Mouse (Mus musculus) heart, embryonic 14.5 days (tissue): ENCODE measurements around the gene Snx30. TPM values are rescaled to one million over a fixed set of nuclear protein-coding genes. Genes with fewer than 3 reads are reported as not detected.
A peak's percentile ranks its signal among the peaks of the same experiment; 100 is the strongest.

Experiments used
- ATAC-seq: fragments of 200-750 bp; cut with Nextera tagmentation; 2 replicates; pipeline ENCODE4 v1.8.0; 2017; ENCODE audit warnings: low read depth, moderate TSS enrichment; ENCODE audit not compliant: insufficient number of reproducible peaks, insufficient read depth, low FRiP score
- H3K27ac ChIP-seq, 2 experiments: fragments of 200-500 bp in 1 of 2; fragments of 300-500 bp in 1 of 2; sonication (generic) in 1 of 2; replicated peaks in 1 of 2; 2 replicates each; pipeline ENCODE4 v1.5.1; 2012 to 2014; ENCODE audit warnings: low read depth in 2 of 2, low read length in 2 of 2, control low read depth in 1 of 2, mild to moderate bottlenecking in 1 of 2, mixed read lengths in 1 of 2; ENCODE audit not compliant: control insufficient read depth in 1 of 2, insufficient read depth in 1 of 2
- H3K27me3 ChIP-seq: fragments of 300-500 bp; sonication (generic); 2 replicates; pipeline ENCODE4 v1.6.1; 2014; ENCODE audit warnings: mild to moderate bottlenecking, low read length, control low read depth; ENCODE audit not compliant: control insufficient read depth, insufficient read depth
- H3K36me3 ChIP-seq: fragments of 300-500 bp; sonication (generic); 2 replicates; pipeline ENCODE4 v1.6.1; 2014; ENCODE audit warnings: mild to moderate bottlenecking, control low read depth, low read length, mixed read lengths; ENCODE audit not compliant: control insufficient read depth, insufficient read depth
- H3K4me1 ChIP-seq, 2 experiments: fragments of 200-500 bp in 1 of 2; fragments of 300-500 bp in 1 of 2; sonication (generic) in 1 of 2; 2 replicates each; pipeline ENCODE4 v1.6.1; 2012 to 2014; ENCODE audit warnings: low read length in 2 of 2, control low read depth in 1 of 2, mixed read lengths in 1 of 2; ENCODE audit not compliant: control insufficient read depth in 2 of 2, insufficient read depth in 2 of 2
- H3K4me2 ChIP-seq: fragments of 300-500 bp; sonication (generic); 2 replicates; pipeline ENCODE4 v1.6.1; 2014; ENCODE audit warnings: mild to moderate bottlenecking, low read length
- H3K4me3 ChIP-seq, 2 experiments: fragments of 200-500 bp in 1 of 2; fragments of 300-500 bp in 1 of 2; sonication (generic) in 1 of 2; 2 replicates each; pipeline ENCODE4 v1.5.1; 2012 to 2014; ENCODE audit warnings: low read length in 2 of 2, mild to moderate bottlenecking in 2 of 2, control low read depth in 1 of 2, low read depth in 1 of 2, moderate library complexity in 1 of 2; ENCODE audit not compliant: control insufficient read depth in 1 of 2, insufficient read depth in 1 of 2
- H3K9ac ChIP-seq: fragments of 300-500 bp; sonication (generic); 2 replicates; pipeline ENCODE4 v1.6.1; 2014; ENCODE audit warnings: mild to moderate bottlenecking, low read length
- H3K9me3 ChIP-seq: fragments of 300-500 bp; sonication (generic); 2 replicates; pipeline ENCODE4 v1.6.1; 2016; ENCODE audit warnings: low read length, control low read depth; ENCODE audit not compliant: control insufficient read depth
- WGBS: fragments of 180-500 bp; shearing (Covaris S2); extraction: QIAGEN DNeasy Blood & Tissue Kit; methylation state at CpG from one replicate; pipeline ENCODE4 v1.1.7; 2014; 5-methylcytosine and 5-hydroxymethylcytosine counted together
- polyA plus RNA-seq: library from polyadenylated mRNA; unstranded; fragments of >200 nt; fragmentation: Nextera tagmentation; extraction: Ambion mirVana; gene quantifications from 2 replicates; pipeline ENCODE4 v1.2.1, GENCODE M21; 2014

The Snx30 gene
- polyA plus RNA-seq, 1 experiment from 2014 or later, result 6.6 TPM

- Histone ChIP-seq H3K4me2 (peak overlapping the region; percentile 4), H3K27ac (peak overlapping the region; percentile 0 to 61), H3K27me3 (no peaks in the 10 kb centered on the region), H3K9me3 (no peaks in the 10 kb centered on the region), H3K4me1 (peaks cover 2 to 14% of the 10 kb centered on the region in 2 experiments; a peak in 3 of 4 replicates), H3K4me3 (no peak overlapping the region), H3K9ac (no peak overlapping the region), H3K36me3 (peaks cover 8% of the 10 kb centered on the region; the same call in 1 of the 2 replicates)
- ATAC-seq, result no peak
- WGBS, result 50% methylated on average over 7 of the region's 7 CpGs
Observed at GRCm38 (mm10) chr4:59764950-59765349, 40.7 kb upstream of the Snx30 start.

GRCm38 (mm10) chr4:59765385-59766005 is 40.1 kb upstream of the Snx30 start:
- 34% methylated on average over 7 of the region's 7 CpGs for WGBS
- H3K27ac ChIP-seq, result peak overlapping the region; percentile 0 to 61; a peak in 3 of 4 replicates
- no peak overlapping the region for H3K9ac ChIP-seq
- no peaks in the 10 kb centered on the region for H3K27me3 ChIP-seq
- H3K4me1 ChIP-seq, result peaks cover 2 to 14% of the 10 kb centered on the region in 2 experiments; a peak in 3 of 4 replicates
- no peaks in the 10 kb centered on the region for H3K9me3 ChIP-seq
- peak overlapping the region; percentile 4 for H3K4me2 ChIP-seq
- ATAC-seq, result peak; percentile 47; the same call in 1 of the 2 replicates
- peaks cover 13% of the 10 kb centered on the region for H3K36me3 ChIP-seq
- H3K4me3 ChIP-seq, result no peak overlapping the region

GRCm38 (mm10) chr4:59767717-59768116 is 37.9 kb upstream of the Snx30 start:
- no peak for ATAC-seq
- WGBS, result 68% methylated on average over 2 of the region's 2 CpGs

GRCm38 (mm10) chr4:59772171-59772879 is 33.3 kb upstream of the Snx30 start:
- Histone ChIP-seq H3K27ac (peak overlapping the region; percentile 4 to 27; a peak in 1 of 4 replicates), H3K4me3 (no peak overlapping the region), H3K9me3 (no peaks in the 10 kb centered on the region), H3K4me2 (no peak overlapping the region), H3K36me3 (peaks cover 59% of the 10 kb centered on the region), H3K4me1 (peaks cover 4 to 7% of the 10 kb centered on the region in 2 experiments; a peak in 2 of 4 replicates), H3K27me3 (no peaks in the 10 kb centered on the region), H3K9ac (peak overlapping the region; percentile 11; the same call in 1 of the 2 replicates)
- no peak for ATAC-seq
- 57% methylated on average over 17 of the region's 17 CpGs for WGBS

More at GRCm38 (mm10) chr4:59767717-59768116, 37.9 kb upstream of the Snx30 start:
- H3K9me3 ChIP-seq, result no peaks in the 10 kb centered on the region
- H3K4me1 ChIP-seq, result peaks cover 4 to 16% of the 10 kb centered on the region in 2 experiments; a peak in 3 of 4 replicates
- H3K4me2 ChIP-seq, result no peak overlapping the region
- H3K4me3 ChIP-seq, result no peak overlapping the region
- H3K9ac ChIP-seq, result no peak overlapping the region
- no peaks in the 10 kb centered on the region for H3K27me3 ChIP-seq
- H3K27ac ChIP-seq, result no peak overlapping the region
- H3K36me3 ChIP-seq, result peaks cover 31% of the 10 kb centered on the region

GRCm38 (mm10) chr4:59777828-59778227 is 27.8 kb upstream of the Snx30 start:
- H3K4me2 ChIP-seq, result 0 out of 2 replicates have a peak overlapping the region, but pooled peaks have one; percentile 4

GRCm38 (mm10) chr4:59780568-59780967 is 25.1 kb upstream of the Snx30 start:
- 25% methylated on average over 1 of the region's 1 CpGs for WGBS
- Histone ChIP-seq H3K27me3 (no peaks in the 10 kb centered on the region), H3K4me2 (no peak overlapping the region), H3K4me1 (peaks cover 0 to 20% of the 10 kb centered on the region in 2 experiments; a peak in 3 of 4 replicates), H3K4me3 (no peak overlapping the region), H3K36me3 (peaks cover 6% of the 10 kb centered on the region), H3K9me3 (no peaks in the 10 kb centered on the region), H3K27ac (no peak overlapping the region), H3K9ac (no peak overlapping the region)
- no peak for ATAC-seq

More at GRCm38 (mm10) chr4:59777828-59778227, 27.8 kb upstream of the Snx30 start:
- Histone ChIP-seq H3K27me3 (no peaks in the 10 kb centered on the region), H3K9me3 (no peaks in the 10 kb centered on the region), H3K36me3 (peaks cover 28% of the 10 kb centered on the region), H3K9ac (0 out of 2 replicates have a peak overlapping the region, but pooled peaks have one; percentile 8), H3K4me1 (peaks cover 0 to 24% of the 10 kb centered on the region in 2 experiments; a peak in 3 of 4 replicates), H3K27ac (peak overlapping the region; percentile 84 to 93), H3K4me3 (no peak overlapping the region)
- WGBS, result 25% methylated on average over 3 of the region's 3 CpGs
- peak; percentile 68; the same call in 1 of the 2 replicates for ATAC-seq

GRCm38 (mm10) chr4:59782853-59783684 is 22.6 kb upstream of the Snx30 start:
- Histone ChIP-seq H3K9ac (peak overlapping the region; percentile 95), H3K27ac (peak overlapping the region; percentile 67 to 81), H3K9me3 (no peaks in the 10 kb centered on the region), H3K4me1 (peaks cover 0 to 12% of the 10 kb centered on the region in 2 experiments; a peak in 3 of 4 replicates), H3K36me3 (no peaks in the 10 kb centered on the region), H3K4me3 (peak overlapping the region; percentile 91 to 99), H3K27me3 (no peaks in the 10 kb centered on the region), H3K4me2 (peak overlapping the region; percentile 82)
- WGBS, result under 1% methylated on average over 47 of the region's 47 CpGs
- peak; percentile 54 for ATAC-seq
